Mouse (Mus musculus) ES-Bruce4 (cell line): Measurements from ENCODE around the gene Phxr2.

ENCODE experiments used
- CTCF ChIP-seq: IDR thresholded peaks from one replicate; pipeline ENCODE4 v1.8.1; 2011; ENCODE audit warnings: low read depth, low read length
- EP300 ChIP-seq: IDR thresholded peaks from 2 replicates; pipeline ENCODE4 v1.6.1; 2011; ENCODE audit warnings: low read depth, low read length; ENCODE audit not compliant: insufficient read depth
- POLR2A ChIP-seq: IDR thresholded peaks from one replicate; pipeline ENCODE4 v1.8.1; 2011; ENCODE audit warnings: low read length; ENCODE audit not compliant: insufficient read depth

DNA sequence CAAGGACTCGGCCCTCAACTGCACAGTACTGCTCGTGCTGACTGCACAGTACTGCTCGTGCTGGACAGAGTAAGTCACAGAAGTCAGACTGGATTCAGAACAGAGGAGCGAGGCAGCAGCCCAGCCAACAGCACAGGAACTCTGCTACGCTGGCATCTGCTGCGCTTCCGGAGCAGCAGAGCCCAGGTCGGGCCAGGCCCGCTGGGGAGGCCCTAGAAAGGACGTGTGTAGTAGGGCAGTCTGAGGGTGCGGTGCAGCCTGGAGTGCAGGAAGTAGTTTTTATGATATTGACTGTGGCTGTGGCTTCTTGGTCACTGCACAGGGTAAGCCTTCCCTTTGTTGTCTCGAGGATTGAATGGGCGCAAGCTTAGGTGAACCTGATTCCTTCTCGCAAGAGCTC lies 829 bp upstream of the Phxr2 start:
- TF ChIP-seq CTCF (no peak), POLR2A (no peak), EP300 (no peak)
